Mouse (Mus musculus) stomach, embryonic 15.5 days (tissue): ENCODE data around the gene Lactb. TPM values are rescaled to one million over a fixed set of nuclear protein-coding genes. Genes with fewer than 3 reads are reported as not detected.
"Not testable (repeated sequence)": the region's sequence is repeated elsewhere in the genome, so short reads cannot be mapped to it uniquely, and the experiment has no call there.

Experiments
- ATAC-seq: fragments of 200-750 bp; cut with Nextera tagmentation; 2 replicates; pipeline ENCODE4 v1.8.0; 2017; ENCODE audit warnings: low read depth, moderate number of reproducible peaks, moderate TSS enrichment; ENCODE audit not compliant: insufficient read depth, low FRiP score
- H3K27ac ChIP-seq: fragments of 300-500 bp; sonication (generic); 2 replicates; pipeline ENCODE4 v1.5.1; 2015; ENCODE audit warnings: mild to moderate bottlenecking, inconsistent platforms
- H3K27me3 ChIP-seq: fragments of 300-500 bp; sonication (generic); replicated peaks from 2 replicates; pipeline ENCODE4 v1.6.1; 2015; ENCODE audit warnings: inconsistent platforms
- H3K36me3 ChIP-seq: fragments of 300-500 bp; sonication (generic); 2 replicates; pipeline ENCODE4 v1.6.1; 2015; ENCODE audit warnings: inconsistent platforms
- H3K4me1 ChIP-seq: fragments of 300-500 bp; sonication (generic); 2 replicates; pipeline ENCODE4 v1.6.1; 2015; ENCODE audit warnings: inconsistent platforms
- H3K4me2 ChIP-seq: fragments of 300-500 bp; sonication (generic); 2 replicates; pipeline ENCODE4 v1.6.1; 2015; ENCODE audit warnings: mild to moderate bottlenecking, inconsistent platforms
- H3K4me3 ChIP-seq: fragments of 300-500 bp; sonication (generic); replicated peaks from 2 replicates; pipeline ENCODE4 v1.5.1; 2015; ENCODE audit warnings: inconsistent platforms
- H3K9ac ChIP-seq: fragments of 300-500 bp; sonication (generic); 2 replicates; pipeline ENCODE4 v1.6.1; 2015; ENCODE audit warnings: inconsistent platforms
- H3K9me3 ChIP-seq: fragments of 300-500 bp; sonication (generic); 2 replicates; pipeline ENCODE4 v1.6.1; 2016; ENCODE audit warnings: inconsistent platforms
- WGBS: fragments of 180-500 bp; shearing (Covaris S2); methylation state at CpG from one replicate; pipeline ENCODE4 v1.1.7; 2015; 5-methylcytosine and 5-hydroxymethylcytosine counted together
- polyA plus RNA-seq: library from polyadenylated mRNA; unstranded; fragments of >200 nt; fragmentation: Nextera tagmentation; extraction: Ambion mirVana; gene quantifications from 2 replicates; pipeline ENCODE4 v1.2.1, GENCODE M21; 2015

Gene Lactb
- polyA plus RNA-seq, 1 experiment from 2014 or later, result 10.5 TPM

DNA sequence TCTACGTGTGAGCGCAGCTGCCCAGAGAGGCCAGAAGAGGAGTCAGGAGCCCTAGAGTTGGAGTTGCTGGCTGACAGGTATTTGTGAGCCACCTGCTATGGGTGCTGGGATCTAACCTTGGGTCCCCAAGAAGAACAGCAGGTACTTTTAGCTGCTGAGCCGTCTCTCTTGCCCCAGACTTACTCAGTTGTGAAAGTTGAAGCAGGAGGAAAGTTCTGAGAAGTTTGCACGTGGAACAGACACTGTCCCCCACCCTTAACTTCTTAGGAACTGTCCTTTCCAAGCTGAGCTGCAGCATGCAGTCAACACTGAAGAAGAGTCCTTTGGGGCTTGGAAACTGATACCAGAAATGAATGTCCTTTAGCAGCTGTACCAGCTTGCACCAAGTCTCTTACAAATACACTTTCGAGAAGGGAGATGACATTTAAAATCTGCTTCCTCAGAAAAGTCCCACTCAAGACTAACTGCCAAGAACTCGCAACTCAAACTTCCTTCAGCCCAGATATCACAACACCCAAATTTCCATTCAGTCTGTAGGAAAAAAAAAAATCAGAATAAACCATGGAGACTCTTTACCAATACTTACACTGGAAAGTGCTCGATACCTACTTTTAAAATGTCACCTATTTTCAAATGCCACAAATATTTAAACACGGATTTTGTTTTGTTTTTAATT is 57.9 kb downstream of the Lactb start:
- no peaks in the 10 kb centered on the region for H3K9me3 ChIP-seq
- no peak overlapping the region for H3K27ac ChIP-seq
- H3K36me3 ChIP-seq, result no peaks in the 10 kb centered on the region
- no peak overlapping the region for H3K9ac ChIP-seq
- H3K4me1 ChIP-seq, result peaks cover 26% of the 10 kb centered on the region
- 77% methylated on average over 8 of the region's 8 CpGs for WGBS
- ATAC-seq, result no peak
- H3K4me3 ChIP-seq, result no peak overlapping the region
- H3K4me2 ChIP-seq, result 0 out of 2 replicates have a peak overlapping the region, but pooled peaks have one; percentile 1
- no peaks in the 10 kb centered on the region for H3K27me3 ChIP-seq

GRCm38 (mm10) chr9:66915869-66916785 is 59.2 kb downstream of the Lactb start:
- H3K4me3 ChIP-seq, result no peak overlapping the region
- peaks cover 26% of the 10 kb centered on the region for H3K4me1 ChIP-seq
- ATAC-seq, result no peak
- H3K9me3 ChIP-seq, result no peaks in the 10 kb centered on the region
- no peak overlapping the region for H3K9ac ChIP-seq
- H3K4me2 ChIP-seq, result peak overlapping the region; percentile 10
- H3K27ac ChIP-seq, result peak overlapping the region; percentile 33; the same call in 1 of the 2 replicates
- 73% methylated on average over 9 of the region's 9 CpGs for WGBS
- no peaks in the 10 kb centered on the region for H3K27me3 ChIP-seq
- no peaks in the 10 kb centered on the region for H3K36me3 ChIP-seq

DNA sequence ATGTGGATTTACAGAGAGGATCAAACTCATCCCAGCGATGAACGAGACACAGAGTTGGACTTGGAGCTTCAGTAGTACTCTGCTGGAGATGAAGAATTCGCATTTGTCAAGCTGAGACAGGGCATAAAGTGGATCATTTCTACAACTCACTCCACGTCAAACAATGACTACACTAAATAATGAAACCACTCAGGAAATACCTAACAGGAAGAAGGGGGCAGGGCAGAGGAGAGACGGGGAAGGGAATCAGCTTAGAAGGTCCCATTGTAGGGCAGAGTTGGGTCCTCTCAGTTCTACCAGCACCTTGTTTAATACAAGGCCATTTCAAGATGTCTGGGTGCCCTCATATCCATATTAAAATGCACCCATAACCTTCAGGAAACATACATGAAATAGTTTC is 59.9 kb downstream of the Lactb start:
- Histone ChIP-seq H3K9ac (no peak overlapping the region), H3K27me3 (no peaks in the 10 kb centered on the region), H3K27ac (peak overlapping the region; percentile 68; the same call in 1 of the 2 replicates), H3K4me2 (no peak overlapping the region), H3K36me3 (no peaks in the 10 kb centered on the region), H3K4me1 (peaks cover 23% of the 10 kb centered on the region), H3K4me3 (no peak overlapping the region), H3K9me3 (no peaks in the 10 kb centered on the region)
- WGBS, result 59% methylated on average over 5 of the region's 5 CpGs
- no peak for ATAC-seq

DNA sequence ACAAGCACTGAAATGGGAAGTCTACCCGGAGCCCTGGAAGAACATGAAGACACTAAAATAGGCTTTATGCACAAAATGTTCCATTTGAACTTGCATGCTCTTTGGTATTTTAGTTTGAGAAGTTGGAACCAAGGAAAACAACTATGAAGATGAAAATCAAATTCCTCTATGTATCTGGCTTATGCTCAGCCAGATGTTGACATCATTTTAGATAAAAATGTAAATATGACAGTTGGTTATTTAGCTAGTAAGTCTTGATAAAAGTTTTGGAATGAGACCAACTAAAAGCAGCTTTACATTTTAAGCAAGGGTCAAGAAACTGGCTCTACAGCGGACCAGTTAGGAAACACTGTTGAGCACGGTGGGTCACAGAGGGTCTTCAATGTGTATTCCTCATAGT is 60.7 kb downstream of the Lactb start:
- Histone ChIP-seq H3K4me2 (no peak overlapping the region), H3K36me3 (no peaks in the 10 kb centered on the region), H3K27me3 (no peaks in the 10 kb centered on the region), H3K4me1 (peaks cover 23% of the 10 kb centered on the region), H3K4me3 (no peak overlapping the region), H3K27ac (peak overlapping the region; percentile 68; the same call in 1 of the 2 replicates), H3K9me3 (no peaks in the 10 kb centered on the region), H3K9ac (no peak overlapping the region)
- no peak for ATAC-seq
- 65% methylated on average over 3 of the region's 3 CpGs for WGBS

GRCm38 (mm10) chr9:66913254-66913934 is 61.9 kb downstream of the Lactb start:
- ATAC-seq, H3K9me3 ChIP-seq, H3K36me3 ChIP-seq, H3K27ac ChIP-seq, H3K27me3 ChIP-seq, H3K4me3 ChIP-seq, H3K4me2 ChIP-seq, H3K9ac ChIP-seq: not testable (repeated sequence)
- 79% methylated on average over 5 of the region's 5 CpGs for WGBS
- peaks cover 23% of the 10 kb centered on the region for H3K4me1 ChIP-seq

DNA sequence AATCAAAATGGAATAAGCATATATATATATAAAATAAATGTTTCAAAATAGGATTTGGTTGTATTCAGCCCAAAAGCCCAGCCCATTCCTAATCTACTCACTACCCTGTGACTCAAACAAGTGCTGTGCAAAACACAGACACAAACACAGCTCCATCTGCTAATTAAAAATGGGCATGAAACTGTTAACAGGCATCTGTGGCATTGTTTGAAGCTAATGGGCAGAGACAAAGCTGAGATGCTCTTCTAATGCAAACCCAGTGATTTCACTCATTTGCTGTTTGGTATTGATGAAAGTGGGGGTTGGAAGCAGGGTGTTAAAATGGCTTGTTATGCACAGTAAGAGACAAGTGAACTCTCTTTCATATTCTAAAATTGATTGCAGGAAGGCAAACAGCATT is 63.0 kb downstream of the Lactb start:
- H3K4me3 ChIP-seq, result no peak overlapping the region
- H3K27ac ChIP-seq, result no peak overlapping the region
- ATAC-seq, result no peak
- H3K27me3 ChIP-seq, result no peaks in the 10 kb centered on the region
- H3K9me3 ChIP-seq, result no peaks in the 10 kb centered on the region
- no peaks in the 10 kb centered on the region for H3K36me3 ChIP-seq
- no peak overlapping the region for H3K9ac ChIP-seq
- no peak overlapping the region for H3K4me2 ChIP-seq
- peaks cover 22% of the 10 kb centered on the region for H3K4me1 ChIP-seq

- peaks cover 16% of the 10 kb centered on the region for H3K4me1 ChIP-seq
- H3K4me3 ChIP-seq, result no peak overlapping the region
- no peaks in the 10 kb centered on the region for H3K9me3 ChIP-seq
- no peak for ATAC-seq
- H3K9ac ChIP-seq, result no peak overlapping the region
- no peak overlapping the region for H3K27ac ChIP-seq
- no peak overlapping the region for H3K4me2 ChIP-seq
- no peaks in the 10 kb centered on the region for H3K27me3 ChIP-seq
- 83% methylated on average over 5 of the region's 5 CpGs for WGBS
- no peaks in the 10 kb centered on the region for H3K36me3 ChIP-seq
Measured at GRCm38 (mm10) chr9:66910677-66911076, 64.6 kb downstream of the Lactb start.

DNA sequence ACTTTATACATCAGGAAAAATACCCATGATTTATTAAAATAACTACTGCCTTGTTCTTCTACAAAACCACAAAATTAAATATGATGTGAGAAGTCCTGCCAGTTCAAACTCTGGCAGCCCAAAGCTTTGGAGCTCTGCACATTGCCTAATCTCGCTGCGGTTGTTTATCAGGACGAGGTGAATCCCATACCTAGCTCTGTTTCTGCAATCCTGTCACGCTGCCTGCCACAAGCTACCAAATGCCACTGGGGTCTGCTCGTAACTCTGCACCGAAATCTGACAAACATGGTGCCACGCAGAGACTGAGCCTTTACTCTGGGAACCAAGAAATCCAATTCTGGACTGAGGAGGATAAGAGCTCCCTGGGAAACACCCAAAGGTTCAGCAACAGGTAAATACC is 65.4 kb downstream of the Lactb start:
- WGBS, result 68% methylated on average over 7 of the region's 7 CpGs
- Histone ChIP-seq H3K9me3 (no peaks in the 10 kb centered on the region), H3K36me3 (no peaks in the 10 kb centered on the region), H3K27ac (no peak overlapping the region), H3K4me1 (peaks cover 10% of the 10 kb centered on the region), H3K4me3 (no peak overlapping the region), H3K4me2 (no peak overlapping the region), H3K9ac (no peak overlapping the region), H3K27me3 (no peaks in the 10 kb centered on the region)
- ATAC-seq, result no peak

- WGBS, result 74% methylated on average over 5 of the region's 5 CpGs
- ATAC-seq, result no peak
- Histone ChIP-seq H3K27ac (no peak overlapping the region), H3K27me3 (no peaks in the 10 kb centered on the region), H3K4me2 (no peak overlapping the region), H3K36me3 (no peaks in the 10 kb centered on the region), H3K4me1 (peaks cover 6% of the 10 kb centered on the region; the same call in 1 of the 2 replicates), H3K4me3 (no peak overlapping the region), H3K9me3 (no peaks in the 10 kb centered on the region), H3K9ac (no peak overlapping the region)
Measured at GRCm38 (mm10) chr9:66907746-66908397, 67.4 kb downstream of the Lactb start.

- Histone ChIP-seq H3K9ac (no peak overlapping the region), H3K27me3 (no peaks in the 10 kb centered on the region), H3K4me1 (peaks cover 6% of the 10 kb centered on the region; the same call in 1 of the 2 replicates), H3K36me3 (no peaks in the 10 kb centered on the region), H3K27ac (no peak overlapping the region), H3K4me3 (no peak overlapping the region), H3K4me2 (no peak overlapping the region), H3K9me3 (no peaks in the 10 kb centered on the region)
- 89% methylated on average over 8 of the region's 8 CpGs for WGBS
- ATAC-seq, result no peak
Measured at GRCm38 (mm10) chr9:66907126-66907525, 68.2 kb downstream of the Lactb start.

DNA sequence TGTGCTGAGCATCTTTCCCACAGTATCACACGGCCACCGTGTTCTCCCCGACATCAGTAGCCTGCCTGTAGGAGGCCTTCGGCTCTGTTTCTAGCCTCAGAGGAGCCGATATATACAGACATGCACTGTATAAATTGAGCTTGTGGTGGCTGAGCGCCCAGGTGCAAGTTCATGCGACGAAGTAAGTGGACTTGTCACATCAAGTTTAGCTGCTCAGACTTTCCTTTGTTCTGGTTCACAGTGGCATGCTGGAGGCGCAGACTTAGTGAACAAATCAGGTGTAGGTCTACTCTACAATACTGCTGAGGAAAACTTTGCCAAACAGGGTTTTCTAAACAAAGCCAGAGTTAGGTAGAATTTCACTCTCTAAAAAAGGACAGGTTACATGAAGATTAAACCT is 69.3 kb downstream of the Lactb start:
- no peak for ATAC-seq
- no peak overlapping the region for H3K4me2 ChIP-seq
- WGBS, result 62% methylated on average over 9 of the region's 9 CpGs
- no peaks in the 10 kb centered on the region for H3K36me3 ChIP-seq
- no peak overlapping the region for H3K9ac ChIP-seq
- no peaks in the 10 kb centered on the region for H3K27me3 ChIP-seq
- peaks cover 6% of the 10 kb centered on the region; the same call in 1 of the 2 replicates for H3K4me1 ChIP-seq
- no peaks in the 10 kb centered on the region for H3K9me3 ChIP-seq
- H3K27ac ChIP-seq, result no peak overlapping the region
- no peak overlapping the region for H3K4me3 ChIP-seq
